Mouse (Mus musculus) monocyte, adult 2 months (primary cell): Measurements from ENCODE around the gene Nup62.
A peak's percentile ranks its signal among the peaks of the same experiment; 100 is the strongest.

Experiments
- DNase-seq, 2 experiments: peaks; one replicate each; pipeline ENCODE4 v3.0.0; 2022; ENCODE audit warnings: low spot score in 2 of 2, low read depth in 1 of 2

The Nup62 gene

GRCm38 (mm10) chr7:44848561-44849415 is 32.9 kb downstream of the Nup62 start, which contains the start of the genes Akt1s1 and Tbc1d17:
Akt1s1 (plus strand) TSS chr7:44848991.
Tbc1d17 (minus strand) TSS chr7:44849079.
- peak; percentile 99 for DNase-seq

- DNase-seq: peak; percentile 65 to 80
Measured at GRCm38 (mm10) chr7:44849416-44850111, 33.7 kb downstream of the Nup62 start.

- no peak for DNase-seq
Measured at GRCm38 (mm10) chr7:44850146-44850545, 34.3 kb downstream of the Nup62 start.

- no peak for DNase-seq
Measured at GRCm38 (mm10) chr7:44850789-44851624, 35.1 kb downstream of the Nup62 start.

GRCm38 (mm10) chr7:44851625-44852234 is 35.8 kb downstream of the Nup62 start:
- no peak for DNase-seq

- DNase-seq: no peak
Measured at GRCm38 (mm10) chr7:44852259-44853027, 36.6 kb downstream of the Nup62 start.

GRCm38 (mm10) chr7:44853065-44853464 is 37.2 kb downstream of the Nup62 start:
- DNase-seq: no peak

- DNase-seq: no peak
Measured at GRCm38 (mm10) chr7:44853596-44854355, 37.9 kb downstream of the Nup62 start.

- peak; percentile 42 to 66 for DNase-seq
Measured at GRCm38 (mm10) chr7:44854356-44855031, 38.6 kb downstream of the Nup62 start.

- no peak for DNase-seq
Measured at GRCm38 (mm10) chr7:44855036-44855435, 39.1 kb downstream of the Nup62 start.

- no peak for DNase-seq
Measured at GRCm38 (mm10) chr7:44856265-44856916, 40.5 kb downstream of the Nup62 start.

- peak; percentile 84 to 91 for DNase-seq
Measured at GRCm38 (mm10) chr7:44857042-44857552, 41.2 kb downstream of the Nup62 start, which contains the start of gene Pnkp. Pnkp (plus strand) TSS chr7:44857139.

- no peak for DNase-seq
Measured at GRCm38 (mm10) chr7:44857905-44858304, 42.0 kb downstream of the Nup62 start.

- DNase-seq: no peak
Measured at GRCm38 (mm10) chr7:44859896-44860295, 44.0 kb downstream of the Nup62 start.

- DNase-seq: peak in 1 of 2 experiments; percentile 33
Measured at GRCm38 (mm10) chr7:44860576-44861428, 44.9 kb downstream of the Nup62 start.

GRCm38 (mm10) chr7:44861429-44861816 is 45.5 kb downstream of the Nup62 start:
- no peak for DNase-seq

- DNase-seq: no peak
Measured at GRCm38 (mm10) chr7:44862434-44862833, 46.5 kb downstream of the Nup62 start.
